Mouse (Mus musculus) forebrain, embryonic 14.5 days (tissue): ENCODE data around the gene Plch2. TPM values are rescaled to one million over a fixed set of nuclear protein-coding genes. Genes with fewer than 3 reads are reported as not detected.

ENCODE experiments used
- ATAC-seq: fragments of 200-750 bp; cut with Nextera tagmentation; 2 replicates; pipeline ENCODE4 v1.8.0; 2017; ENCODE audit warnings: mild to moderate bottlenecking, moderate library complexity
- DNase-seq: peaks from one replicate; pipeline ENCODE4 v3.0.0-alpha.2; 2015; ENCODE audit warnings: low spot score
- H3K27ac ChIP-seq: fragments of 300-500 bp; sonication (generic); 2 replicates; pipeline ENCODE4 v1.5.1; 2014; ENCODE audit warnings: low read depth, mild to moderate bottlenecking, control low read depth, low read length, moderate library complexity
- H3K27me3 ChIP-seq: fragments of 300-500 bp; sonication (generic); replicated peaks from 2 replicates; pipeline ENCODE4 v1.6.1; 2014; ENCODE audit warnings: low read length, control low read depth, mixed read lengths; ENCODE audit not compliant: control insufficient read depth, insufficient read depth
- H3K36me3 ChIP-seq: fragments of 300-500 bp; sonication (generic); 2 replicates; pipeline ENCODE4 v1.6.1; 2014; ENCODE audit warnings: low read length, control low read depth; ENCODE audit not compliant: control insufficient read depth, insufficient read depth
- H3K4me1 ChIP-seq: fragments of 300-500 bp; sonication (generic); 2 replicates; pipeline ENCODE4 v1.6.1; 2014; ENCODE audit warnings: antibody characterized with exemption, low read length, control low read depth; ENCODE audit not compliant: control insufficient read depth, insufficient read depth
- H3K4me2 ChIP-seq: fragments of 300-500 bp; sonication (generic); 2 replicates; pipeline ENCODE4 v1.6.1; 2014; ENCODE audit warnings: mild to moderate bottlenecking, control low read depth, low read length
- H3K4me3 ChIP-seq: fragments of 300-500 bp; sonication (generic); 2 replicates; pipeline ENCODE4 v1.5.1; 2014; ENCODE audit warnings: low read depth, low read length, control low read depth
- H3K9ac ChIP-seq: fragments of 300-500 bp; sonication (generic); 2 replicates; pipeline ENCODE4 v1.6.1; 2014; ENCODE audit warnings: mild to moderate bottlenecking, low read length, control low read depth, moderate library complexity
- H3K9me3 ChIP-seq: fragments of 300-500 bp; sonication (generic); replicated peaks from 2 replicates; pipeline ENCODE4 v1.6.1; 2016; ENCODE audit warnings: low read length, control low read depth, mixed read lengths; ENCODE audit not compliant: control insufficient read depth
- WGBS: fragments of 180-500 bp; shearing (Covaris S2); extraction: QIAGEN DNeasy Blood & Tissue Kit; methylation state at CpG from one replicate; pipeline ENCODE4 v1.1.7; 2014; 5-methylcytosine and 5-hydroxymethylcytosine counted together
- polyA plus RNA-seq: library from polyadenylated mRNA; unstranded; fragments of >200 nt; fragmentation: Nextera tagmentation; extraction: Ambion mirVana; gene quantifications from 2 replicates; pipeline ENCODE4 v1.2.1, GENCODE M21; 2014

The Plch2 gene
- polyA plus RNA-seq, result 6.2 and 7.4 TPM in 2 replicates

DNA sequence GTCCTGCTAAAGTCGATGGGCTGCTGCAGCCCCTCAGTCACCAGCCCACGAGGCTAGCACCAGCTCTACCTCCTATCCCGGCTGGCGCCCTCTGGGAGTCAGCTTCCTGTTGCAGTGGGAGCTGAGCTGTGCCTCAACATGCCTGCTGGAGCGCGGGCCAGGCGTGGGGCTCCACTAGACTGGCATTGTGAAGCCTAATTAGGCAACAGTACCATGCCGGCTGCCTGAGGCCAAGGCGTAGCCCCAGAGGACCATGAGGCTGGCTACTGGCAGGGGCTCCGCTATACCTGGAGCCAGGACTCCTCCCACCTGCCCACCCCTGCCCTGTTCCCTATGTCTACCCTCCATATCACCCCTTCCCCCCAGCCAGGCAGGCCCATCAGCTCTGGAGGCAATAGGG is at the start of gene Plch2:
TSS of gene Plch2 (minus strand) at position 61 of the 400 bp plus-strand sequence.
- no peak within 1 kb of the TSS for H3K9ac ChIP-seq
- H3K4me1 ChIP-seq, result peaks cover 17% of the 10 kb centered on the region
- 36% methylated on average over 10 of the region's 10 CpGs for WGBS
- DNase-seq (peak; percentile 46), ATAC-seq (peak; percentile 26; the same call in 1 of the 2 replicates)
- H3K4me3 ChIP-seq, result no peak within 1 kb of the TSS
- H3K9me3 ChIP-seq, result no peaks in the 10 kb centered on the region
- no peak within 1 kb of the TSS for H3K4me2 ChIP-seq
- no peak within 1 kb of the TSS for H3K27ac ChIP-seq
- no peaks in the 10 kb centered on the region for H3K36me3 ChIP-seq
- no peaks in the 10 kb centered on the region for H3K27me3 ChIP-seq

DNA sequence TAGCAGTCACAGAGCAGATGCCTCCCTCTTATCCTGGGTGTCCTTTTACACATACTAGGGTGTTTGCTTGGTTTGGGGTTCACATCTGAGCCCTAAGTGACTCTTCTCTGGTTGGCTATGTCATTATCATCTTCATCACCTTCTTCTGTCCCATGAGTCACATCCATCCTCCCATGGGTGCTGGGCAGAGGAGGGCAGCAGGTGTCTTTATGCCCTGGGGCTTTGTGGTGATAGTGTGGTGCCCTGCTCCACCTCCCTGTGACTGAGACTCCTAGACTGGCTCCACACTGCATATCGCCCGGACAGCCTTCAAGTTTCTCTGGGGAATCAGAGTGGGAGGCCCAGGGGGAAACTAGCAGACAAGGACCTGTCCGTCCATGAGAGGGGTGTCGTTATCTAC is 42.0 kb upstream of the Plch2 start:
- no peak for DNase-seq
- ATAC-seq, result no peak
- Histone ChIP-seq H3K27ac (no peak overlapping the region), H3K9ac (no peak overlapping the region), H3K4me2 (no peak overlapping the region), H3K27me3 (no peaks in the 10 kb centered on the region), H3K36me3 (no peaks in the 10 kb centered on the region), H3K4me1 (no peaks in the 10 kb centered on the region), H3K9me3 (no peaks in the 10 kb centered on the region), H3K4me3 (no peak overlapping the region)
- WGBS, result 76% methylated on average over 4 of the region's 4 CpGs

DNA sequence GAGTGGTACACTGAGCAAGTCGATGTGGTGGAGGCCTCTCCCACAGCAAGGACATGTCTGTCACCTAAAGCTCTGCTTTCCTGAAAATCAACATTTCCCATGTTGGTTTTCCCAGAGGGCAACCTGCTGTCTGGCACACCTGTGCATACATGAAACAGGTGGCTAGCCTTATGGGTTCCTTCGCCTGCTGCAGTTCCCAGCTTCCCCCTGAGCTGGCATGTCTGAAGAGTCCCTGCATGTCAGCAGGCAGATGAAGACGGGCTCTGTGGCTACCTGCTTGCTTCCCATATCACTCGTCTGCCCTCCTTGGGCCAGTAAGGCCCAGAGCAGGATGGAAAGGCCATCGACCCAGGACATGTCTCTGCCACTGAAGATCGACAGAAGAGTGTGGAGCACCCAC is 40.9 kb upstream of the Plch2 start:
- DNase-seq (no peak), ATAC-seq (no peak)
- H3K4me2 ChIP-seq, result no peak overlapping the region
- H3K9me3 ChIP-seq, result no peaks in the 10 kb centered on the region
- H3K4me3 ChIP-seq, result no peak overlapping the region
- no peak overlapping the region for H3K27ac ChIP-seq
- no peaks in the 10 kb centered on the region for H3K4me1 ChIP-seq
- H3K27me3 ChIP-seq, result no peaks in the 10 kb centered on the region
- WGBS, result 83% methylated on average over 6 of the region's 6 CpGs
- no peaks in the 10 kb centered on the region for H3K36me3 ChIP-seq
- no peak overlapping the region for H3K9ac ChIP-seq

DNA sequence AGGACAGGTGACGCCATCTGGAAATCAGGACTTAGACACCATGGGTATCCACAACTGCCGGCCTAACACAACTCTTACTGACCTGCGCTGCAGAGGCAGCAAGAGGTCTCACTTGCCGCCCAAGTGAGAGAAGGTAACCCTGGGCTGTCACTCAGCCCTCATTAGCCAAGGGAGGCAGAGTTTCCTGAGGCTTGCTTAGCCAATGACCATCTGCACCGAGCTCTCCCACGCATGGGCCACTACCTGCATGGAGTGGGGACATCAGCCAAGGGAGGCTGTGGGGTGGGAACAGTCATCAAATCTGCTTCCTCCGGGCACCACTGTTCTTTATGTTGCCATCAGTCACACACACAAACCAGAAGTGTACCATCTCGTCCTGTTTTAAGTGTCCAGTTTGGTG is 39.4 kb upstream of the Plch2 start:
- DNase-seq (no peak), ATAC-seq (no peak)
- no peaks in the 10 kb centered on the region for H3K27me3 ChIP-seq
- no peak overlapping the region for H3K4me2 ChIP-seq
- no peaks in the 10 kb centered on the region for H3K4me1 ChIP-seq
- H3K9me3 ChIP-seq, result no peaks in the 10 kb centered on the region
- H3K36me3 ChIP-seq, result no peaks in the 10 kb centered on the region
- no peak overlapping the region for H3K27ac ChIP-seq
- no peak overlapping the region; the same call in none of the 2 replicates for H3K9ac ChIP-seq
- WGBS, result 87% methylated on average over 8 of the region's 8 CpGs
- no peak overlapping the region for H3K4me3 ChIP-seq

DNA sequence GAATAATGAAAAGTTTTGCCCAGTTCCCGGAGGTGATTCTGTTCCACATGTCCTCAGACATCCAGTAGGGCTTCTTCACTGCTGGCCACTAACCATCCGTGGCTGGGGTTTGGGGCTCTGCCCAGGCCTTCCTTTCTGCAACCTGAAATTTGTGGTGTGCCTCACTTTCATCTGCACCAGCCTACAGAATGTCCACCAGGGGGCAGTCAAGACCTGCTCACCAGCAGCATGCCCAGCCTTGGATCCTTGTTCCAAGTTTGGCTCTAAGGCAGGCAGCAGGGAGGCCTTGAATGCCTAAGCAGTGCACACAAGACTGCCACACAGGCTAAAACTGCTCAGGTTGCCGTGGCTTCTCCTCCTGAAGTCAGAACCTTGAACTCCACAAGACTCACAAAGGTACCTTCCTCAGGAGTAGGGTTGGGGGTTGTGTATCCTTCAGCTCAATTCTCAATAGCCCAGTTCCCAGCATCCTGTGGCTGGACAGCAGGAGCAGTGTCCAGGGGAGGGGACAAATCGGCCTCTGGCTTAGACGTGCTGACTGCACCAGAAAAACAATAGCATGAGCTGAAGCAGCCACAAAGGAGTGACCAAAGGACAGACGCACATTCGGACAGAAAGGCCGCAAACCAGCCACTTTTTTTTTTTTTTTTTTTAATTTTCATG is 38.8 kb upstream of the Plch2 start:
- Histone ChIP-seq H3K36me3 (no peaks in the 10 kb centered on the region), H3K4me1 (no peaks in the 10 kb centered on the region), H3K27ac (no peak overlapping the region), H3K27me3 (no peaks in the 10 kb centered on the region), H3K9ac (peak overlapping the region; percentile 8; the same call in 1 of the 2 replicates), H3K4me3 (no peak overlapping the region), H3K4me2 (no peak overlapping the region), H3K9me3 (no peaks in the 10 kb centered on the region)
- ATAC-seq (peak; percentile 88), DNase-seq (peak; percentile 96)
- WGBS, result 40% methylated on average over 8 of the region's 8 CpGs

DNA sequence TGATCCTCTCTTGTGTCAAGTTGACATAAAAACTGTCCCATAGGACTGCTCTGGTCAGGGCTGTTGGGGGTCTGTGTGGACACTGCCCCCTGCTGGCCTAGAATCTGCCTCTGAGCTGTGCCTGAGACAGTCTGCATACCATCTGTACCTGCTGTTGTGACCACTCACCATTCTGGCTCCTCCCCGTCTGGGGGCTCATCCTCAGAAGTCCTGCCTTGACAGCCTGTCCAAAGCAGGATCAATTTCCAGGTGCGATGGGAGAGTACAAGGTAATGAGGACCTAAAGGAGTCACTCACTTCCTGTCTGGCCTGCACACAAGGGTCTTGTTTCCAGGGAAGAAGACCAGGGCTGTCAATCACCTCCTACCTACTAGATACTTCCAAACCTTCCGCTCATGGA is 38.0 kb upstream of the Plch2 start:
- no peaks in the 10 kb centered on the region for H3K9me3 ChIP-seq
- DNase-seq (peak; percentile 31), ATAC-seq (peak; percentile 67)
- H3K27ac ChIP-seq, result no peak overlapping the region
- no peaks in the 10 kb centered on the region for H3K4me1 ChIP-seq
- H3K9ac ChIP-seq, result no peak overlapping the region
- peaks cover under 1% of the 10 kb centered on the region; the same call in 1 of the 2 replicates for H3K36me3 ChIP-seq
- H3K27me3 ChIP-seq, result no peaks in the 10 kb centered on the region
- H3K4me3 ChIP-seq, result no peak overlapping the region
- H3K4me2 ChIP-seq, result no peak overlapping the region
- WGBS, result 70% methylated on average over 3 of the region's 3 CpGs

DNA sequence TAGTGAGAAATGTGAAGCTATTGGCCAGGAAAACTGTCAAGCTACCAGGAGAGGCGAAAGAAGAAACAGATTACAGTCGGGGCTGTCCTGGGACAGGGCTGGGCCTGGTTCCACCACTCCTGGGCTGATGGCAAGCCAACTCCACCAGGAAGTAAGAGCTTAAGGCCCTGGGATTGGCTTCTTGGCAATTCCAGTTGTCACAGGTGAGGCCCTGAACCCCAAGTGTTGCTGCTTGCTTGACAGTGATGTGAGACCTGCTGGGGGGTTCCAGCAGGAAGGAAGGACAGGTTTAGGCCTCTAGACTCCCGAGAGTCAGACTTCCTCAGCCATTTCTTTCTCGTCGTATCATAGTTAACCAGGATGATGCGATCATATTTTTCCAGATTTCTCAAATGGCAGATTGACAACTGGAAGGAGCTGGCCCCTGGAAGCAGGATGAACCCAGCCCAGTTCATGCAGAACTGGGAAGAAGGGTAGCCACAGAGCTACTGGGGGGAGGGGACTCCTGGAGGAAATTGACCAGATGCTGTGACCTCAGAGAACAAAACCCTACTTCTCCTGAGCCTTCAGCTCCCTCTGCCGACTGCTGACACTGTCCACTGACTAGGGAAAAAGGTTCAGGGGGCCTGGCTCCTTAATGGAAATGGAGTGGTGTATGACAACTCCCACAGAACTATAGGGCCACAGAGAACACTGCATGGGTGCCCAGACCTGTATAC is 37.0 kb upstream of the Plch2 start:
- no peak overlapping the region for H3K4me2 ChIP-seq
- no peaks in the 10 kb centered on the region for H3K27me3 ChIP-seq
- H3K36me3 ChIP-seq, result peaks cover 10% of the 10 kb centered on the region
- H3K27ac ChIP-seq, result no peak overlapping the region
- DNase-seq, result no peak
- no peak for ATAC-seq
- no peaks in the 10 kb centered on the region for H3K9me3 ChIP-seq
- no peak overlapping the region for H3K4me3 ChIP-seq
- H3K9ac ChIP-seq, result no peak overlapping the region
- H3K4me1 ChIP-seq, result no peaks in the 10 kb centered on the region
- WGBS, result 88% methylated on average over 7 of the region's 7 CpGs

DNA sequence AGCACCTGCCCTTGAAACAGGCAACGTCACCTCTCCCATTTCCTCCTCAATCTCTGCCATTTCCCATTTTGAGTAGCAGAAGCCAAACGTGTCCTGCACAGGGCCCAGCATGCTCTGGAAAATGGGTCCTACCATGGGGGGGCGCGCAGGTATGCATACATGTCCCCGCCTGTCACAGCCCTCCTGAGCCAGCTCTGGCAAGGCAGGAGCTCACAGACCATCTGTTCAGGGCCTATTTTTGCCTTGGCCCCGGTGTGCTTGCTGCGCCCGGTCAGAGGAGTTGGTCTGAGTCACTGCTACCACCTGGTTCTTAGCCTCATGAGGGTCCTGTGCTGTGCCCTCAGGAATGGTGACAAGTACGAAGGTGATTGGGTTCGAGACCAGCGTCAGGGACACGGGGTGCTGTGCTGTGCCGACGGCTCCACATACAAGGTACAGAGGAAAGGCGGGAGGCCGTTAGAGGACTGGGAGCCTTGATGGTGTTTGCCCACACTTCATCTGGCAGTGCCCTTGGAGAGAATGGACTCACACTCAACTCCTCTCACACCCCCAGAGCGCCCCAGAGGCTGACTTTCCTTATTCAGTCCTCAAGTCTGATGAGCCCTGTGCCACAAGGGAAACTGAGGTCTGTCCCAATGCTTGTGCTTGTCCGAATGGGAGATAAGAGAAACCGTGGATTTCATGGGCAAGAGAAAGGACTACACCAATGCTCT is 36.3 kb upstream of the Plch2 start:
- H3K9ac ChIP-seq, result no peak overlapping the region

More for the DNA sequence above, 36.3 kb upstream of the Plch2 start:
- Histone ChIP-seq H3K27me3 (no peaks in the 10 kb centered on the region), H3K27ac (no peak overlapping the region), H3K4me1 (no peaks in the 10 kb centered on the region), H3K9me3 (no peaks in the 10 kb centered on the region), H3K36me3 (peaks cover 10% of the 10 kb centered on the region), H3K4me2 (no peak overlapping the region), H3K4me3 (no peak overlapping the region)
- WGBS, result 94% methylated on average over 19 of the region's 19 CpGs
- DNase-seq, result no peak
- no peak for ATAC-seq
